Mouse (Mus musculus) MEL (cell line): ENCODE measurements around the gene Mmp15. TPM values are rescaled to one million over a fixed set of nuclear protein-coding genes. Genes with fewer than 3 reads are reported as not detected.

Source experiments
- DNase-seq: peaks from one replicate; pipeline ENCODE4 v3.0.0; 2011; ENCODE audit warnings: low read depth, low spot score
- H3K27ac ChIP-seq: 2 replicates; pipeline ENCODE4 v1.5.1; 2012; ENCODE audit warnings: low read depth, mild to moderate bottlenecking, control low read depth, low read length, moderate library complexity; ENCODE audit not compliant: control insufficient read depth
- H3K27me3 ChIP-seq, 2 experiments: fragments of 150-350 bp in 1 of 2; sonication (generic) in 1 of 2; 2 replicates each; pipeline ENCODE4 v1.6.1; 2012; ENCODE audit warnings: low read length in 2 of 2, mild to moderate bottlenecking in 2 of 2, improper control_type of control experiment in 1 of 2, moderate library complexity in 1 of 2; ENCODE audit not compliant: insufficient read depth in 2 of 2, control insufficient read depth in 1 of 2
- H3K36me3 ChIP-seq, 2 experiments: 2 replicates each; pipeline ENCODE4 v1.6.1; 2012 to 2014; ENCODE audit warnings: low read length in 2 of 2, improper control_type of control experiment in 1 of 2, inconsistent platforms in 1 of 2, mild to moderate bottlenecking in 1 of 2; ENCODE audit not compliant: insufficient read depth in 2 of 2, control insufficient read depth in 1 of 2
- H3K4me1 ChIP-seq, 2 experiments: fragments of 150-350 bp in 1 of 2; sonication (generic) in 1 of 2; 2 replicates each; pipeline ENCODE4 v1.6.1; 2012; ENCODE audit warnings: low read length in 2 of 2, improper control_type of control experiment in 1 of 2, mild to moderate bottlenecking in 1 of 2; ENCODE audit not compliant: insufficient read depth in 2 of 2, control insufficient read depth in 1 of 2
- H3K4me3 ChIP-seq, 2 experiments: fragments of 150-350 bp in 1 of 2; sonication (generic) in 1 of 2; 2 replicates each; pipeline ENCODE4 v1.5.1; 2012; ENCODE audit warnings: low read depth in 2 of 2, low read length in 2 of 2, mild to moderate bottlenecking in 2 of 2, moderate library complexity in 2 of 2, control low read depth in 1 of 2, improper control_type of control experiment in 1 of 2; ENCODE audit not compliant: control insufficient read depth in 1 of 2, insufficient read depth in 1 of 2
- H3K79me2 ChIP-seq: 2 replicates; pipeline ENCODE4 v1.6.1; 2012; ENCODE audit warnings: mild to moderate bottlenecking, low read length, moderate library complexity; ENCODE audit not compliant: control insufficient read depth, poor library complexity, insufficient read depth
- H3K9ac ChIP-seq: 2 replicates; pipeline ENCODE4 v1.6.1; 2012; ENCODE audit warnings: low read depth, mild to moderate bottlenecking, control low read depth, low read length, moderate library complexity; ENCODE audit not compliant: control insufficient read depth, poor library complexity, severe bottlenecking
- H3K9me3 ChIP-seq: fragments of 150-350 bp; sonication (generic); replicated peaks from 2 replicates; pipeline ENCODE4 v1.6.1; 2012; ENCODE audit warnings: mild to moderate bottlenecking, low read length, improper control_type of control experiment, moderate library complexity; ENCODE audit not compliant: insufficient read depth
- BHLHE40 ChIP-seq: IDR thresholded peaks from 2 replicates; pipeline ENCODE4 v1.6.1; 2012; ENCODE audit warnings: low read depth, mild to moderate bottlenecking, inconsistent platforms, low read length, improper control_type of control experiment, borderline replicate concordance
- CHD1 ChIP-seq: IDR thresholded peaks from 2 replicates; pipeline ENCODE4 v1.6.1; 2012; ENCODE audit warnings: low read depth, mild to moderate bottlenecking, inconsistent platforms, low read length, improper control_type of control experiment
- CHD2 ChIP-seq: IDR thresholded peaks from 2 replicates; pipeline ENCODE4 v1.6.1; 2011; ENCODE audit warnings: low read length, improper control_type of control experiment
- E2F4 ChIP-seq: IDR thresholded peaks from 2 replicates; pipeline ENCODE4 v1.6.1; 2011; ENCODE audit warnings: low read depth, low read length, improper control_type of control experiment, borderline replicate concordance
- EP300 ChIP-seq, 2 experiments: IDR thresholded peaks; 2 replicates each; pipeline ENCODE4 v1.6.1; 2011; ENCODE audit warnings: improper control_type of control experiment in 2 of 2, low read length in 2 of 2, low read depth in 1 of 2, mild to moderate bottlenecking in 1 of 2
- ETS1 ChIP-seq: IDR thresholded peaks from 2 replicates; pipeline ENCODE4 v1.6.1; 2012; ENCODE audit warnings: low read depth, mild to moderate bottlenecking, inconsistent platforms, low read length, improper control_type of control experiment, moderate library complexity
- GABPA ChIP-seq: IDR thresholded peaks from 2 replicates; pipeline ENCODE4 v1.6.1; 2012; ENCODE audit warnings: low read depth, mild to moderate bottlenecking, inconsistent platforms, low read length, improper control_type of control experiment, moderate library complexity
- JUND ChIP-seq: IDR thresholded peaks from 2 replicates; pipeline ENCODE4 v1.6.1; 2011; ENCODE audit warnings: low read depth, mild to moderate bottlenecking, improper control_type of control experiment, low read length
- MAFK ChIP-seq: IDR thresholded peaks from 2 replicates; pipeline ENCODE4 v1.6.1; 2011; ENCODE audit warnings: low read depth, mild to moderate bottlenecking, low read length, improper control_type of control experiment, borderline replicate concordance
- MAX ChIP-seq: IDR thresholded peaks from 2 replicates; pipeline ENCODE4 v1.6.1; 2011; ENCODE audit warnings: low read length, improper control_type of control experiment
- MEF2A ChIP-seq: IDR thresholded peaks from 2 replicates; pipeline ENCODE4 v1.6.1; 2014; ENCODE audit warnings: low read depth, mild to moderate bottlenecking, inconsistent platforms, low read length, improper control_type of control experiment; ENCODE audit not compliant: poor library complexity, insufficient replicate concordance, severe bottlenecking; ENCODE audit errors: extremely low read depth
- MXI1 ChIP-seq: IDR thresholded peaks from 2 replicates; pipeline ENCODE4 v1.6.1; 2011; ENCODE audit warnings: mild to moderate bottlenecking, low read depth, low read length, improper control_type of control experiment
- MYB ChIP-seq: IDR thresholded peaks from 2 replicates; pipeline ENCODE4 v1.6.1; 2011; ENCODE audit warnings: mild to moderate bottlenecking, low read depth, low read length, improper control_type of control experiment
- MYC ChIP-seq: IDR thresholded peaks from 2 replicates; pipeline ENCODE4 v1.6.1; 2011; ENCODE audit warnings: low read depth, mild to moderate bottlenecking, low read length, improper control_type of control experiment, moderate library complexity
- NELFE ChIP-seq: IDR thresholded peaks from 2 replicates; pipeline ENCODE4 v1.6.1; 2011; ENCODE audit warnings: low read depth, low read length, improper control_type of control experiment
- NRF1 ChIP-seq: IDR thresholded peaks from 2 replicates; pipeline ENCODE4 v1.6.1; 2014; ENCODE audit warnings: low read depth, mild to moderate bottlenecking, inconsistent platforms, low read length, improper control_type of control experiment, moderate library complexity; ENCODE audit not compliant: poor library complexity, insufficient read depth, severe bottlenecking
- POLR2A ChIP-seq, 2 experiments: IDR thresholded peaks; 2 replicates each; pipeline ENCODE4 v1.6.1; 2011 to 2012; ENCODE audit warnings: low read length in 2 of 2, mild to moderate bottlenecking in 2 of 2, control low read depth in 1 of 2, improper control_type of control experiment in 1 of 2, low read depth in 1 of 2, moderate library complexity in 1 of 2; ENCODE audit not compliant: control insufficient read depth in 1 of 2, insufficient read depth in 1 of 2, poor library complexity in 1 of 2
- POLR2AphosphoS2 ChIP-seq: IDR thresholded peaks from 2 replicates; pipeline ENCODE4 v1.6.1; 2011; ENCODE audit warnings: low read length, improper control_type of control experiment
- POLR2AphosphoS5 ChIP-seq: IDR thresholded peaks from 2 replicates; pipeline ENCODE4 v1.6.1; 2012; ENCODE audit warnings: low read depth, borderline replicate concordance, mild to moderate bottlenecking, inconsistent platforms, low read length, moderate library complexity, mixed read lengths
- RCOR1 ChIP-seq: IDR thresholded peaks from 2 replicates; pipeline ENCODE4 v1.6.1; 2012; ENCODE audit warnings: low read depth, mild to moderate bottlenecking, inconsistent platforms, low read length, improper control_type of control experiment
- TAL1 ChIP-seq: IDR thresholded peaks from 2 replicates; pipeline ENCODE4 v1.6.1; 2012; ENCODE audit warnings: mild to moderate bottlenecking, inconsistent platforms, low read length, moderate library complexity, mixed read lengths
- TBP ChIP-seq: IDR thresholded peaks from 2 replicates; pipeline ENCODE4 v1.8.0; 2011; ENCODE audit warnings: low read depth, low read length, improper control_type of control experiment
- UBTF ChIP-seq: IDR thresholded peaks from 2 replicates; pipeline ENCODE4 v1.6.1; 2012; ENCODE audit warnings: low read depth, mild to moderate bottlenecking, inconsistent platforms, low read length, improper control_type of control experiment, moderate library complexity, borderline replicate concordance; ENCODE audit not compliant: insufficient read depth
- USF1 ChIP-seq: IDR thresholded peaks from 2 replicates; pipeline ENCODE4 v1.6.1; 2014; ENCODE audit warnings: low read depth, mild to moderate bottlenecking, inconsistent platforms, low read length, improper control_type of control experiment, moderate library complexity
- ZC3H11A ChIP-seq: IDR thresholded peaks from 2 replicates; pipeline ENCODE4 v1.6.1; 2012; ENCODE audit warnings: low read depth, mild to moderate bottlenecking, inconsistent platforms, low read length, improper control_type of control experiment
- ZKSCAN1 ChIP-seq: IDR thresholded peaks from 2 replicates; pipeline ENCODE4 v1.6.1; 2012; ENCODE audit warnings: low read depth, mild to moderate bottlenecking, inconsistent platforms, low read length, improper control_type of control experiment, moderate library complexity
- ZMIZ1 ChIP-seq: IDR thresholded peaks from 2 replicates; pipeline ENCODE4 v1.6.1; 2012; ENCODE audit warnings: low read depth, mild to moderate bottlenecking, inconsistent platforms, low read length, improper control_type of control experiment, moderate library complexity
- ZNF384 ChIP-seq: IDR thresholded peaks from 2 replicates; pipeline ENCODE4 v1.6.1; 2012; ENCODE audit warnings: low read depth, mild to moderate bottlenecking, inconsistent platforms, low read length, improper control_type of control experiment
- polyA plus RNA-seq, 2 experiments: library from polyadenylated mRNA; stranded (reverse) in 1 of 2; unstranded in 1 of 2; fragments of >175 nt in 1 of 2; fragments of >200 nt in 1 of 2; gene quantifications; 2 replicates each; pipeline versions ENCODE4 v1.2.1 to v1.2.4; 2012; ENCODE audit warnings: low replicate concordance in 2 of 2, low read depth in 1 of 2; ENCODE audit not compliant: insufficient read length in 2 of 2, insufficient read depth in 1 of 2, missing spikeins in 1 of 2
- total RNA-seq: library from RNA; depleted of rRNA; stranded (reverse); fragments of 300-350 nt; gene quantifications from 2 replicates; pipeline ENCODE4 v1.2.3, GENCODE M21; 2012

Gene Mmp15
- total and polyA plus RNA-seq, 3 experiments, result 0.01 TPM; not detected in 2

GRCm38 (mm10) chr8:95360181-95361015 lies 8.3 kb downstream of the Mmp15 start:
- no peak overlapping the region for H3K27ac ChIP-seq
- DNase-seq, result no peak

GRCm38 (mm10) chr8:95361016-95361341 lies 8.9 kb downstream of the Mmp15 start:
- TF ChIP-seq CHD1, result no peak
- TF ChIP-seq GABPA, result no peak
- TF ChIP-seq TAL1, result no peak
- TF ChIP-seq RCOR1, result no peak
- TF ChIP-seq E2F4, result no peak
- no peak for TF ChIP-seq USF1
- TF ChIP-seq NRF1, result no peak
- no peak for TF ChIP-seq MEF2A
- TF ChIP-seq ZKSCAN1, result no peak
- TF ChIP-seq NELFE, result no peak
- TF ChIP-seq CHD2, result no peak
- no peak for TF ChIP-seq ZC3H11A
- TF ChIP-seq POLR2A (IDR thresholded peaks at IDR 0.05; ENCODE audit: control insufficient read depth in 1 of 2, insufficient read depth in 1 of 2, low read depth in 1 of 2, low read length in 2 of 2, poor library complexity in 1 of 2), result no peak
- no peak for TF ChIP-seq TBP
- no peak for TF ChIP-seq POLR2AphosphoS2
- no peak for TF ChIP-seq MAFK
- TF ChIP-seq POLR2AphosphoS5, result no peak
- TF ChIP-seq ZNF384, result no peak
- no peaks in the 10 kb centered on the region for H3K27me3 ChIP-seq
- no peak overlapping the region for H3K9ac ChIP-seq

More at GRCm38 (mm10) chr8:95360181-95361015, 8.3 kb downstream of the Mmp15 start:
- Histone ChIP-seq H3K4me3 (no peak overlapping the region), H3K9ac (no peak overlapping the region), H3K27me3 (no peaks in the 10 kb centered on the region), H3K9me3 (no peaks in the 10 kb centered on the region), H3K4me1 (peaks cover 0 to 10% of the 10 kb centered on the region in 2 experiments; a peak in 2 of 4 replicates), H3K36me3 (no peaks in the 10 kb centered on the region), H3K79me2 (no peaks in the 10 kb centered on the region)
- no peak for TF ChIP-seq POLR2AphosphoS2
- TF ChIP-seq ETS1, result no peak
- no peak for TF ChIP-seq JUND
- TF ChIP-seq MXI1, result no peak
- no peak for TF ChIP-seq E2F4
- no peak for TF ChIP-seq UBTF
- no peak for TF ChIP-seq EP300 (IDR thresholded peaks at IDR 0.05; ENCODE audit: low read depth in 1 of 2, low read length in 2 of 2)
- no peak for TF ChIP-seq NRF1
- no peak for TF ChIP-seq MAX
- no peak for TF ChIP-seq TAL1
- TF ChIP-seq ZC3H11A, result no peak
- no peak for TF ChIP-seq ZNF384
- no peak for TF ChIP-seq ZKSCAN1
- no peak for TF ChIP-seq MYC
- TF ChIP-seq MEF2A, result no peak
- TF ChIP-seq ZMIZ1, result no peak
- no peak for TF ChIP-seq BHLHE40
- TF ChIP-seq MYB, result no peak
- TF ChIP-seq CHD2, result no peak

More at GRCm38 (mm10) chr8:95361016-95361341, 8.9 kb downstream of the Mmp15 start:
- no peak overlapping the region for H3K4me3 ChIP-seq
- DNase-seq, result no peak
- H3K4me1 ChIP-seq, result peaks cover 0 to 10% of the 10 kb centered on the region in 2 experiments; a peak in 2 of 4 replicates
- H3K79me2 ChIP-seq, result no peaks in the 10 kb centered on the region
- no peaks in the 10 kb centered on the region for H3K9me3 ChIP-seq
- H3K36me3 ChIP-seq, result no peaks in the 10 kb centered on the region
- no peak overlapping the region for H3K27ac ChIP-seq
